Mouse (Mus musculus) naive thymus-derived CD4-positive, alpha-beta T cell, adult 2 months (primary cell): Measurements from ENCODE around the gene Snrnp25.

ENCODE experiments used
- DNase-seq: peaks from one replicate; pipeline ENCODE4 v3.0.0-alpha.2; 2011; ENCODE audit warnings: low read depth

Gene Snrnp25

GRCm38 (mm10) chr11:32224468-32225139, 19.4 kb downstream of the Snrnp25 start:
- DNase-seq, result no peak

GRCm38 (mm10) chr11:32225222-32226104, 20.2 kb downstream of the Snrnp25 start:
- DNase-seq, result no peak

GRCm38 (mm10) chr11:32226124-32226871, 21.1 kb downstream of the Snrnp25 start, which contains the start of gene Mpg:
Gene Mpg (plus strand): TSS chr11:32226505.
- DNase-seq, result peak; percentile 94

- no peak for DNase-seq
Measured at GRCm38 (mm10) chr11:32227041-32227440, 21.8 kb downstream of the Snrnp25 start.

- DNase-seq, result no peak
Measured at GRCm38 (mm10) chr11:32227555-32227954, 22.3 kb downstream of the Snrnp25 start.

GRCm38 (mm10) chr11:32228292-32228845, 23.2 kb downstream of the Snrnp25 start:
- no peak for DNase-seq

- no peak for DNase-seq
Measured at GRCm38 (mm10) chr11:32230220-32230619, 25.0 kb downstream of the Snrnp25 start.

GRCm38 (mm10) chr11:32231125-32231524, 25.9 kb downstream of the Snrnp25 start:
- DNase-seq, result no peak

GRCm38 (mm10) chr11:32232848-32233247, 27.6 kb downstream of the Snrnp25 start:
- no peak for DNase-seq

- no peak for DNase-seq
Measured at GRCm38 (mm10) chr11:32233895-32234294, 28.7 kb downstream of the Snrnp25 start.

- DNase-seq, result no peak
Measured at GRCm38 (mm10) chr11:32234816-32235485, 29.7 kb downstream of the Snrnp25 start.

- no peak for DNase-seq
Measured at GRCm38 (mm10) chr11:32235646-32236045, 30.4 kb downstream of the Snrnp25 start.

GRCm38 (mm10) chr11:32236132-32236531, 30.9 kb downstream of the Snrnp25 start:
- no peak for DNase-seq

GRCm38 (mm10) chr11:32236712-32237410, 31.6 kb downstream of the Snrnp25 start:
- peak; percentile 51 for DNase-seq

- DNase-seq, result no peak
Measured at GRCm38 (mm10) chr11:32237411-32237795, 32.2 kb downstream of the Snrnp25 start.

- peak; percentile 85 for DNase-seq
Measured at GRCm38 (mm10) chr11:32238093-32238860, 33.1 kb downstream of the Snrnp25 start.

GRCm38 (mm10) chr11:32241391-32241790, 36.2 kb downstream of the Snrnp25 start:
- DNase-seq, result no peak

GRCm38 (mm10) chr11:32242209-32242608, 37.0 kb downstream of the Snrnp25 start:
- DNase-seq, result no peak

- DNase-seq, result no peak
Measured at GRCm38 (mm10) chr11:32243205-32243955, 38.2 kb downstream of the Snrnp25 start.
